Mouse (Mus musculus) heart, adult 2 months (tissue): Measurements from ENCODE around the gene Sp3.

Source experiments
- CTCF ChIP-seq: fragments of 200-600 bp; IDR thresholded peaks from 2 replicates; pipeline ENCODE4 v1.8.1; 2022; ENCODE audit warnings: antibody characterized with exemption, mild to moderate bottlenecking, moderate library complexity
- POLR2A ChIP-seq: fragments of 200-500 bp; IDR thresholded peaks from 2 replicates; pipeline ENCODE4 v1.6.1; 2011; ENCODE audit warnings: mild to moderate bottlenecking, low read depth, low read length, control low read depth; ENCODE audit not compliant: insufficient read depth

DNA sequence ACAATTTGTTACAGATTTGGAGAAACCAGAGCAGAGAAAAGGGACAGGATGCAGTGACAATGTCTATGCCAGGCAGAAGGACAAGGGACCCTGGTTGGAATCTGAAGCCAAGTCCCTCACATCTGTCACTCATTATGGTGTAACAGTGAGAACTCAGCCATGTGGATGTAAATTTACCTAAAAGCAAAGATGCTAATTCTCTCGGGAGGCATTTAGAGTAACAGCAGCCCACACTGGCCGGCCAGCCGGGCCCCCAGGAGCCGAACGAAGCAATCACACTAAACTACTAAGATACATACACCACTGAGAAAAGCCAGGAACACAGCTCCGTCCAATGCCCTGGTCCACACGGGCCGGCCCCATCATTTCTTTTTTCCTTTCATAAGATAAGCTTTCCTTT is 73.5 kb downstream of the Sp3 start:
- TF ChIP-seq CTCF (no peak), POLR2A (no peak)
